Mouse (Mus musculus) embryonic facial prominence, embryonic 15.5 days (tissue): ENCODE measurements at regions not wholly inside any gene's neighbourhood (a gene's known extent, or its start where the extent isn't known, plus 50 kb on each side); places are given as distances from the start of the nearest gene placed in this dataset.
A peak's percentile ranks its signal among the peaks of the same experiment; 100 is the strongest.

Experiments
- ATAC-seq: fragments of 200-750 bp; cut with Nextera tagmentation; 2 replicates; pipeline ENCODE4 v1.8.0; 2017; ENCODE audit warnings: low read depth, moderate TSS enrichment; ENCODE audit not compliant: insufficient number of reproducible peaks, low FRiP score, low TSS enrichment
- H3K27ac ChIP-seq: fragments of 300-500 bp; sonication (generic); replicated peaks from 2 replicates; pipeline ENCODE4 v1.5.1; 2015; ENCODE audit warnings: mild to moderate bottlenecking, inconsistent platforms
- H3K27me3 ChIP-seq: fragments of 300-500 bp; sonication (generic); 2 replicates; pipeline ENCODE4 v1.6.1; 2015; ENCODE audit warnings: inconsistent platforms
- H3K36me3 ChIP-seq: fragments of 300-500 bp; sonication (generic); 2 replicates; pipeline ENCODE4 v1.6.1; 2015; ENCODE audit warnings: mild to moderate bottlenecking, inconsistent platforms
- H3K4me1 ChIP-seq: fragments of 300-500 bp; sonication (generic); 2 replicates; pipeline ENCODE4 v1.6.1; 2015; ENCODE audit warnings: inconsistent platforms
- H3K4me2 ChIP-seq: fragments of 300-500 bp; sonication (generic); replicated peaks from 2 replicates; pipeline ENCODE4 v1.6.1; 2015; ENCODE audit warnings: mild to moderate bottlenecking, inconsistent platforms
- H3K4me3 ChIP-seq: fragments of 300-500 bp; sonication (generic); replicated peaks from 2 replicates; pipeline ENCODE4 v1.5.1; 2015; ENCODE audit warnings: mild to moderate bottlenecking, inconsistent platforms
- H3K9ac ChIP-seq: fragments of 300-500 bp; sonication (generic); 2 replicates; pipeline ENCODE4 v1.6.1; 2015; ENCODE audit warnings: inconsistent platforms
- H3K9me3 ChIP-seq: fragments of 300-500 bp; sonication (generic); replicated peaks from 2 replicates; pipeline ENCODE4 v1.6.1; 2016; ENCODE audit warnings: inconsistent platforms
- WGBS: fragments of 180-500 bp; shearing (Covaris S2); methylation state at CpG from one replicate; pipeline ENCODE4 v1.1.7; 2015; 5-methylcytosine and 5-hydroxymethylcytosine counted together

DNA sequence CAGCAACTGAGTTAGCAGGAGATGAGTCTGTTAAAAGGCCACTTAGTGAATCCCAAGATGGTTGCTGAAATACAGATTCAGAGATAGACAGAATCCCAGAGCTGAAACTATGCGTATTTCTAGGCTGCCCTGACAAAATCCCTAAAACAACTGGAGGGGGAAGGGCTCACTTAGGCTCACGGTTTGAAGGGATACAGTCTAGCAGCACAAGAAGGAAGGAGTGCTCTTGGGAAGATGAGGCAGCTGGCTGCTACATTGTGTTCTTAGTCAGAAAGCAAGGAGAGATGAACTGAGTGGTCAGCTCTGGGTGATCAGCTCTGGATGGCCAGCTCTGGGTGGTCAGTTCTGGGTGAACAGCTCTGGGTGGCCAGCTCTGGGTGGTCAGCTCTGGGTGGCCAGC lies 180.6 kb downstream of the Cbln4 start:
- Histone ChIP-seq H3K4me3 (no peak overlapping the region), H3K4me1 (no peaks in the 10 kb centered on the region), H3K27ac (no peak overlapping the region), H3K27me3 (no peaks in the 10 kb centered on the region), H3K9me3 (no peaks in the 10 kb centered on the region), H3K4me2 (no peak overlapping the region), H3K36me3 (no peaks in the 10 kb centered on the region), H3K9ac (no peak overlapping the region)
- WGBS = 90% methylated on average over 2 of the region's 2 CpGs
- ATAC-seq = no peak

DNA sequence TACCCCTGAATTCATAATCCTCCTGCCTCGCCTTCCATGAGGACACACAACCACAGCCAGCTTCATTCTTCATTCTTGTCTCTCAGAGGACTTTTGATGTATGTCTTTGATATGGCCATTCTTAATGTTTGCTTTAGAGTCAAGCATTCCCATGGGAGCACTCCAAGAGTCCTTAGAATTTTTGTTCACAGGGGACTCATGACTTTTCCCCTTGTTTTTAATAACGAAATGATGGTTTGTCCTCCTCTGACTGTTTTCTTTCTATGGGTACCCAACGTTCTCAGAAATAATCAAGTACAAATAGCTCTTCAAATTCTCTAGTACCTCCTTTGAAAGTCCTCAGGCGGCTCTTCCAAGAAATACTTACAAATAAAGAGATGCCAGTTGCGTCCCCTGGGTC lies 184.4 kb downstream of the Cbln4 start:
- Histone ChIP-seq H3K27me3 (no peaks in the 10 kb centered on the region), H3K9me3 (no peaks in the 10 kb centered on the region), H3K4me2 (no peak overlapping the region), H3K4me3 (no peak overlapping the region), H3K36me3 (no peaks in the 10 kb centered on the region), H3K4me1 (no peaks in the 10 kb centered on the region), H3K9ac (no peak overlapping the region), H3K27ac (no peak overlapping the region)
- WGBS = 72% methylated on average over 5 of the region's 5 CpGs
- no peak for ATAC-seq

DNA sequence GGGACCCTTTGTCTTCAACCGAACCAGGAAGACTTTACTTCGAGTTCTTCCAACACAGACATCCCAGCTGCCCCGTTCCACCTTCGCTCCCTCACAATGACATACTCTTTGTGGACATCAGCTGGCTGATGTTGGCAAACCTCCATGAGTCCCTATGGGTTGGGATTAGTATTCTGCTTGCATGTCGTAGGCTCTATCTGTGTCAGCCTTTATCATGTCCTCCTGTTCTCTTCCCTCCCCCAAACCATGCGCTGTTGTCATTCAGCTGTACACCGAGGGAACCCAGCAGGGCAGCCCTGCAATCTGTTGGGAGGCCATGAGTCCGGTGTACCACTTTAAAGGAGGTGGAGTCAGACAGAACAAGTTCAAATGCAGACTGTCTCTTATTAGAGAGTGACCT lies 186.8 kb downstream of the Cbln4 start:
- Histone ChIP-seq H3K4me1 (no peaks in the 10 kb centered on the region), H3K36me3 (no peaks in the 10 kb centered on the region), H3K9ac (no peak overlapping the region), H3K27ac (no peak overlapping the region), H3K9me3 (no peaks in the 10 kb centered on the region), H3K4me2 (no peak overlapping the region), H3K4me3 (no peak overlapping the region), H3K27me3 (no peaks in the 10 kb centered on the region)
- WGBS = 79% methylated on average over 8 of the region's 8 CpGs
- ATAC-seq = no peak

DNA sequence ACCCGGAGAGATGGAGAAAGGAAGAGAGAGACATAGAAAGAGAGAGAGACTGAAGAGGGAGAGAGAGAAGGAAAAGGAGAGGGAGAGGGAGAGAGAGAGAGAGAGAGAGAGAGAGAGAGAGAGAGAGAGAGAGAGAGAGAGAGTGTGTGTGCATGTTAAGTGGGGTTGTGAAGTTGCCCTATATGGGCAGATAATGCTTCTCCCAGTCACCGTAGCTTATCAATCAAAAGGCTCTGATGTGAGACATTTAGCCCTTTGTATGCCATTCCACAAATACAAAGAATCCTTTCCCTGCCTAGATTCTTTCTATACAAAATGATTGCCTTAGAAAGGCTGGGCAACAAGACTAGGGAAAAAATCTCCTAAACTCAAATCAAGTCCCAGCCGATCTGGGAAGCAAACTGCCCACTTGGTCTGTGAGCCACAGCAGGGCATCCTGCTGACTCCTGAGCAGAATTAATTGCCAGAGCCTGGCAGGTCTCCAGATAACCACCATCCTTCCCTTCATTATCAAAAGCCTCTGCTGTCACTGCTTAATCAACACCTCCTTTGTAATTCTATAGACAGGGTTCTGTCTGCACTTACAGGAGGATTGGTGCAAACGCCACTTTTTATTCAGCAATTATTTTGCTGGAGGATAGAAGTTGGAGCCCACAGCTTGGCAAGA lies 196.3 kb downstream of the Cbln4 start:
- ATAC-seq = no peak
- Histone ChIP-seq H3K9ac (no peak overlapping the region), H3K27ac (no peak overlapping the region), H3K4me2 (no peak overlapping the region), H3K4me3 (no peak overlapping the region), H3K9me3 (no peaks in the 10 kb centered on the region), H3K36me3 (no peaks in the 10 kb centered on the region), H3K27me3 (no peaks in the 10 kb centered on the region), H3K4me1 (no peaks in the 10 kb centered on the region)
- WGBS = 51% methylated on average over 4 of the region's 4 CpGs

DNA sequence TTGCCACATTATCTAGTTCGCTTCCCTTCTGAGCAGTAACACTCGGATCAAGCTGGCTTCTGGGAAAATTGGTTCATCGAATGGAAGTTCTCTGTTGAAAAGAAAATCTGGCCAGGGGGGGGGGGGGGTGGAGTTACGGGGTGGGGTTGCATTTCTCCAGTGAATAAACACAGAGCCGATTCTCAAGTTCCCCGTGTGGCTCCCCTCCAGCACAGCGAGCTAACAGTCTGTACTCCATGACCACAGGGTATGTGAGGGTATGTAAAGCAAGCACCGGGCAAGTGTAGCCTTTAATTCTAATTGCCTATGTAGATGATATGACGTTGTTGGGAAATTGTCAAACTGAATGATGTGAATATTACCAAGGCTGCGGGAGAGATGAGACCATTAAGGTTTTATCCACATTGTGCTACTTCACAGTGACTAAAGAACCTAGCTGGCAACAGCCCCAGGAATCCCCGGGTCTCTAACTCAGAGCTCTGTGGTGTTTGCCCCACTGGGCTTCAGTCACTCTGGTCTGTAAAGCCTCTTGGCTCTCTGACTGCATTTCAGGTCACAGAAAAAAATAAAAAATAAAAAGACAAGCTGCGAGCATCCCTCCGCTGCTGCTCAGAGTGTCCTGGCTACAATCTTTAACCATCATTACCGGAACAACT lies 203.1 kb downstream of the Cbln4 start:
- no peak overlapping the region for H3K9ac ChIP-seq
- H3K4me2 ChIP-seq = peak overlapping the region; percentile 34
- no peaks in the 10 kb centered on the region for H3K27me3 ChIP-seq
- ATAC-seq = peak; percentile 65; the same call in 1 of the 2 replicates
- 37% methylated on average over 14 of the region's 14 CpGs for WGBS
- no peaks in the 10 kb centered on the region for H3K36me3 ChIP-seq
- no peak overlapping the region for H3K27ac ChIP-seq
- H3K4me3 ChIP-seq = no peak overlapping the region; the same call in 1 of the 2 replicates
- no peaks in the 10 kb centered on the region for H3K4me1 ChIP-seq
- H3K9me3 ChIP-seq = no peaks in the 10 kb centered on the region

DNA sequence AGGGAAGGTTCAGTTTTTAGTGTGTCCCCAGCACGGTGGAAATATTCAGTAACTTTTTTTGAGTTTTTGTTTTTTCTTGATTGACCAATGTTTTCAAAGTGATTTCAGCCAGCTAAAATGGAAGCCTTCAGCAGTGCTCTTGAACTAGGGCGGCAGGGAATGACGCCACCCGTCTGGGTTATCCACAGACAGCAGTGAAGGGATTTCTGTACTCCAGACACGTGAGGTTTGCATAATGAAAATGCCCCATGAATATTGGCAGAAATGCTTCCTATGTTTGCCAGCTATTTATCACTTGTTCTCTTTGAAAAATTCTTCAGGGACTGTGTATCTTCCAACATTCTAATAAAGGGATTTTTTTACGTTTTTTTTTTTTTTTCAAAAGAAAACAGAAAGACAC lies 221.1 kb downstream of the Cbln4 start:
- H3K9me3 ChIP-seq = no peaks in the 10 kb centered on the region
- H3K36me3 ChIP-seq = no peaks in the 10 kb centered on the region
- no peak overlapping the region for H3K27ac ChIP-seq
- ATAC-seq = no peak
- 77% methylated on average over 6 of the region's 6 CpGs for WGBS
- no peaks in the 10 kb centered on the region for H3K27me3 ChIP-seq
- no peak overlapping the region for H3K4me2 ChIP-seq
- no peaks in the 10 kb centered on the region for H3K4me1 ChIP-seq
- no peak overlapping the region for H3K9ac ChIP-seq
- no peak overlapping the region for H3K4me3 ChIP-seq

DNA sequence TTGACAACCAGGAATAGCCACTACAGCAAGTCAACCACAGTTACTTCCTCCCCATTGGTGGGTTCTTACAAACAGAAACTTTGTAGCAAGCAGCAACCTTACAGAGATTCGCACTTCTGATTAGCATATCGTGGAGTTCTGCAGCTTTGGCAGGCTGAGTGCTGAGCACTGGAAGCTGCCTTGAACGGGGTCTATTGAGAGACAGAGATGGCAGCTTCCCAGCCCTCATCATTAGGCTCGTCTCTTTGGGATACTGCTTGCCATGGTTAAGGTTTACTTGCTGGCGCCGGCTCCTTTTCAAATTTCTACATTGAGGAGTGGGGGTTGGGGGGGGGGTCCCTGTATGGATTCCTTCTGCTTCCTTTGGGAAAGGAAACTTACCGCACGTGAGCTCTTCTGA lies 224.8 kb downstream of the Cbln4 start:
- H3K9me3 ChIP-seq = no peaks in the 10 kb centered on the region
- ATAC-seq = no peak
- H3K36me3 ChIP-seq = no peaks in the 10 kb centered on the region
- whole genome bisulfite sequencing = 66% methylated on average over 8 of the region's 8 CpGs
- no peak overlapping the region for H3K9ac ChIP-seq
- no peak overlapping the region for H3K27ac ChIP-seq
- H3K27me3 ChIP-seq = no peaks in the 10 kb centered on the region
- no peaks in the 10 kb centered on the region for H3K4me1 ChIP-seq
- no peak overlapping the region for H3K4me2 ChIP-seq
- no peak overlapping the region for H3K4me3 ChIP-seq

DNA sequence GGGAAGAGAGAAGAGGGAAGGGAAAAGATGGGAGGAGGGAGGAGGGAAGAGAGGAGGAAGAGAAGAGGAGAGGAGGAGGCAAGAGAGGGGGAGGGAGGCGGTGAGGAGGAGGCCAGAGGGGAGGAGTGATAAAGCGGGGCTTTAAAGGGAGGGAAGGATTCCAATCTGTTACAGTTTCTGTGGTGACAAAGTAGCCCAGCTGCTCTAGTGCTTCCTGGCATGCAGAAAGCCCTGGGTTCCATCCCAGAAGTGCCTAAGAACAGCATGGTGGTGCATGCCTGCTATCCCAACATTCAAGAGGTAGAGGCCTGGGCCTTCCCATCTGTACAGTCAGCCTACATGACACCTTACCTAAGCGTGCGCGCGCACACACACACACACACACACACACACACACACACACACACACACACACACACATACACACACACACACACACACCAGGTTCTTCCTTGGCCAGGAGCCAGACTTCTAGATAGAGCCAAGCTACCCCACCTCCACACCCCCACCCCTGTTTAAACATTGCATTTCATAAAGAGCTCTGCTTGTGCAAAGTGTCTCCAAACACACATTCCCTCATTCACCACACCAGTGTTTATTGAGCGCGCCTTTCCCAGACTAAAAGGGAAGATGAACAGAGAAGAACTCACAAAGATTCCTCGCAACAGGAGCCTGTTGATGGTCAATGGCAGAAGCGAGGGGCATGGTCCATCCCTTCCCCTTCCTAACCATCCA lies 226.4 kb downstream of the Cbln4 start:
- Histone ChIP-seq H3K9me3 (no peaks in the 10 kb centered on the region), H3K4me2 (no peak overlapping the region), H3K4me1 (no peaks in the 10 kb centered on the region), H3K27me3 (no peaks in the 10 kb centered on the region), H3K27ac (no peak overlapping the region), H3K4me3 (no peak overlapping the region), H3K9ac (no peak overlapping the region), H3K36me3 (no peaks in the 10 kb centered on the region)
- 84% methylated on average over 10 of the region's 10 CpGs for WGBS
- no peak for ATAC-seq

DNA sequence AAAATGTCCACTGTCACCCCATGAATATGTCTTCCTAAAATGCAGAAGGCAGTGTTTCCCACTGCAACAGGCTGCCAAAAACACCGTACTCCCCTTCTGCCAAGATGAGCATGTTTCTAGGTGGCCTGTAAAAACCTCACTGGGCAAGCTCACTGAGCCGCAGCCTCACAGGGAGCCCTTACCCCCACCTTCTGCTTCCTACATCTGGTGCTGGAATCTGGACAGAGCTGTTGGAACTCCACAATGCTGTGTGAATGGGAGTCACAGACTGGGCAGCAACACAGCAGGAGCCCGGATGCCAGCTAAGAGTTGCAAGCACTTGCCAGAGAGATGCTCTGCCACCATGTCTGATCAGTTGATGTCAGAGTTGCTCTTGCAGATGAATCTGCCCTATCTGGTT lies 230.6 kb downstream of the Cbln4 start:
- Histone ChIP-seq H3K27me3 (no peaks in the 10 kb centered on the region), H3K4me2 (no peak overlapping the region), H3K36me3 (no peaks in the 10 kb centered on the region), H3K4me3 (no peak overlapping the region), H3K27ac (no peak overlapping the region), H3K9me3 (no peaks in the 10 kb centered on the region), H3K4me1 (no peaks in the 10 kb centered on the region), H3K9ac (no peak overlapping the region)
- 80% methylated on average over 3 of the region's 3 CpGs for WGBS
- no peak for ATAC-seq

DNA sequence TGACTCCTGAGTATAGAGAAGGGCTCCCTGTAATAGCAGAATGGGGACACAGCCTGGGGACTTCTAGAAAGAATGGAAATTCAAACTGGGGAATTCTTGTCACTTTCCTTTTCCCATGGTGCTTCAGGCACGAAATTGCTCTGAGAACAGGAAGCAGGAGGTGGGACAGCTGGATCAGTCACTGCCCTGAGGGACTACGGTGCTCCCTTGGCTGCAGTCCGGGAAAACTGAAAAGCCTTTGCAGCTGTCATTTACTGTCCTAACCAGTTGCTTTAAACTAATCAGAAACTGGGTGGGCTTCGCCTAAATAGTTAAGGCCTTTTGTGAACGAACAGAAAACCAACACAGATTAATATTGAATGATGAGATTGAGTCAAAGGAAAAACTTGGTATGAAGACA lies 237.9 kb downstream of the Cbln4 start:
- no peak for ATAC-seq
- WGBS = 37% methylated on average over 5 of the region's 5 CpGs
- H3K9ac ChIP-seq = no peak overlapping the region
- H3K27ac ChIP-seq = no peak overlapping the region
- no peaks in the 10 kb centered on the region for H3K4me1 ChIP-seq
- no peak overlapping the region for H3K4me2 ChIP-seq
- H3K27me3 ChIP-seq = no peaks in the 10 kb centered on the region
- no peaks in the 10 kb centered on the region for H3K36me3 ChIP-seq
- H3K9me3 ChIP-seq = no peaks in the 10 kb centered on the region
- no peak overlapping the region for H3K4me3 ChIP-seq

DNA sequence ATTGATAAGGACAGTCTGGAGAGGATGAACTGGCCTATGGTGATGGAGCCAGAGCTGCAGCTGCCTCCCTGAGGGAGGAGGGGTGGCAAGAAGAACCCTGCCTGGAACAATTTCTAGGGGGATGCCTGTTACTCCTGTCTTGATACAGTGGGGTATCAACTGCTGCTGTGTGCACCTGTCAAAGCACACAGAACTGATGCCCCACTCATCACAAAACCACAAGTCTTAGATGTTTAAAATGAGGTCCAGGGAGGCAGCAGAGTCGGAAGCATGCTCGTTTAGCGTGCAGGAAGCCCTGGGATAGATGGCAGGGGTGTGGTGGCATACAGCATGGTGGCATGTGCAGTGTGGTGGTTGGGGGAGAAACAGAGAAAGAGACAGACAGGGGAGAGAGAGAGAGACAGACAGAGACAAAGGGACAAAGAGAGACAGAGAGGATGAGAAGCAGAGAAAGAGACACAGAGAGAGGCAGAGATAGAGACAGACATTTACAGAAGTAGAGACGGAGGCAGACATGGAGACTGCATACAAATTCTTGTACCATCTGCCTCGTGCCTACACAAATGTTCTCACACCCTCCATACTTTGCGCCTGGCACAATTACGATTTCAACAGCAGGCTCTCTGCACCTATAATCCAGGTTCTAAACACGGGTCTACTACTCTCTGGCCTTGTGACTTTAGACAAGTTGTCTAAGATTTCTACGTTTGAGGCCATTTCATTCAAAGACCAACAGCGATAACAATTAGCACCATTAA lies 242.6 kb downstream of the Cbln4 start:
- Histone ChIP-seq H3K27ac (no peak overlapping the region), H3K36me3 (no peaks in the 10 kb centered on the region), H3K9ac (no peak overlapping the region), H3K9me3 (no peaks in the 10 kb centered on the region), H3K27me3 (no peaks in the 10 kb centered on the region), H3K4me1 (no peaks in the 10 kb centered on the region), H3K4me2 (no peak overlapping the region), H3K4me3 (no peak overlapping the region)
- no peak for ATAC-seq
- 73% methylated on average over 10 of the region's 10 CpGs for WGBS
